Mouse (Mus musculus) E14TG2a.4 (cell line): ENCODE measurements at regions not wholly inside any gene's neighbourhood (a gene's known extent, or its start where the extent isn't known, plus 50 kb on each side); places are given as distances from the start of the nearest gene placed in this dataset.
"Not testable (repeated sequence)": the region's sequence is repeated elsewhere in the genome, so short reads cannot be mapped to it uniquely, and the experiment has no call there.

ENCODE experiments used
- H3K27me3 ChIP-seq: 2 replicates; pipeline ENCODE4 v1.6.1; 2014; ENCODE audit warnings: low read length, control low read depth; ENCODE audit not compliant: insufficient read depth
- H3K36me3 ChIP-seq: 2 replicates; pipeline ENCODE4 v1.6.1; 2014; ENCODE audit warnings: low read length, control low read depth; ENCODE audit not compliant: insufficient read depth
- H3K4me1 ChIP-seq: replicated peaks from 2 replicates; pipeline ENCODE4 v1.6.1; 2014; ENCODE audit warnings: low read depth, low read length, control low read depth
- H3K4me3 ChIP-seq: replicated peaks from 2 replicates; pipeline ENCODE4 v1.5.1; 2014; ENCODE audit warnings: mild to moderate bottlenecking, low read length
- H3K9me3 ChIP-seq: 2 replicates; pipeline ENCODE4 v1.6.1; 2014; ENCODE audit warnings: low read length, control low read depth
- CTCF ChIP-seq: conservative IDR thresholded peaks from 2 replicates; pipeline ENCODE4 v1.5.1; 2014; ENCODE audit warnings: low read length
- NANOG ChIP-seq: IDR thresholded peaks from 2 replicates; pipeline ENCODE4 v1.6.1; 2014; ENCODE audit warnings: borderline replicate concordance, low read length, mixed read lengths
- POU5F1 ChIP-seq: IDR thresholded peaks from 2 replicates; pipeline ENCODE4 v1.6.1; 2014; ENCODE audit warnings: low read length, borderline replicate concordance

DNA sequence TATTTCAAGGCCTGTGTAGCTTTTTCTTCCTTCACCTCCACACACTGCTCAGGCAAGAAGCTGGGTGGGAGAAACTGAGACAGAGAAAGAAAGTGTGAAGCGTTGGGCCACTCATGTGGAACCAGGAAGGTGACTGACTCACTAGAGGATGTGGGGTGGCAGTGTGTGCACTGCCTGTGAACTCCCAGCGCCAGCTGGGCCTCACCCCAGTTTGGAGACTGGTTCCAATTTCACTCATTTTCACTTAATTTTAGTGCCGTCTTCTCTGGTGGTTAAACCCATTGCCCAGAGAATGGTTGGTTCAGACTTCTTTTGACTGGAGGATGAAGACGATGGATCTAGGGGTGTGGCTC, 77.9 kb upstream of the Max start:
- H3K9me3 ChIP-seq: no peaks in the 10 kb centered on the region

DNA sequence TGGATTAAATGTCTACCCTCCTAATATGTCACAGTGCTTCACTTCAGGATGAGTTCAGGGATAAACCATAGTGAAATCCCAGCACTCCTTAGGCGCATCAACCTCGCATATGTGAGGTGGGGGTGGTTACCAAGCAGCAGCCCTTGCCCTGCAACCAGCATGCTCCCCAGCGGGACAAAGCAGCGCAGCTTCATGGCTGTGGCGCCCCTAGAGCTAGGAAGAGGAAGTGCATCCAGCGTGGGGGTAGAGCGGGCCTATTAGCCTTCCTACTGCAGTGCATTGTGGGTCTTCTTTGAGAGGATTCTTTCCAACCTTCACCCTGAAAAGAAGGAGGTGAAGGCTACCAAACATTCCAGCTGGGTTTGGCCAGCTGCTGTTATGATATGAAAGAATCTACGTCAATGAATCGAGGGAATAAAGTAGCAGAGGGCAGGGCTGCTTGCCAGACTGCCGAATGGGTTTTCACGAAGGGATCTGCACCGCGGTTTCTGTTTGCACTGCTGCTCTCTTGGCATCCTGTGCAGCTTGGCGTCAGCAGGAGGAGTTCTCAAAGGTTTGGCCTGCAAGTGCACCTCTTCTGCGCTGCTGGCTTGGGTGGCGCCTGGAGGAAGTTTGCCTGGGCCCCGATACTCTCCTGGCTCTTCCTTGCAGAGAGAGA, 77.4 kb upstream of the Max start:
- H3K27me3 ChIP-seq: no peaks in the 10 kb centered on the region
- H3K4me1 ChIP-seq: peaks cover 23% of the 10 kb centered on the region
- no peaks in the 10 kb centered on the region for H3K36me3 ChIP-seq
- no peaks in the 10 kb centered on the region for H3K9me3 ChIP-seq
- TF ChIP-seq NANOG (no peak), POU5F1 (no peak), CTCF (peak; percentile 99)
- peak overlapping the region; percentile 68 for H3K4me3 ChIP-seq

More for the DNA sequence above, 77.9 kb upstream of the Max start:
- H3K4me3 ChIP-seq: peak overlapping the region; percentile 68
- peaks cover 23% of the 10 kb centered on the region for H3K4me1 ChIP-seq
- no peaks in the 10 kb centered on the region for H3K36me3 ChIP-seq
- TF ChIP-seq CTCF: no peak
- TF ChIP-seq NANOG: no peak
- no peak for TF ChIP-seq POU5F1
- H3K27me3 ChIP-seq: no peaks in the 10 kb centered on the region

DNA sequence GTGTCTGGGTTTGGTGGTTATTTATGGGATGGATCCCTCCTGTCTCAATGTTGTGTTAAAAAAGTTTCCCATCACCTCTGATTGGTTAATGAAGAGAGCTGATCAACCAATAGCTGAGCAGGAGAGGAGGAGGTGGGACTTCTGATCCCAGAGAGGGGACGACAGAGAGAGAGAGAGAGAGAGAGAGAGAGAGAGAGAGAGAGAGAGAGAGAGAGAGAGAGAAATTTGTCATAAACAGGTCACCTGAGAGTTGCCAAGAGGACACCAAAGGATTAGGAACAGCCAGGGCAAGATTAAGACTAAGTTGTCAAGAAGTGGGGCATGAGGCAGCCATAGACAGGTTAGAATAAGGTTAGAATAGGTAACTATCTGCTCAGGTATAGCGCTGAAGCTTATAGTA, 73.7 kb upstream of the Max start:
- H3K9me3 ChIP-seq: no peaks in the 10 kb centered on the region
- TF ChIP-seq CTCF: no peak
- TF ChIP-seq NANOG: no peak
- no peak for TF ChIP-seq POU5F1
- 0 out of 2 replicates have a peak, but pooled peaks cover 2% of the 10 kb centered on the region for H3K27me3 ChIP-seq
- H3K36me3 ChIP-seq: no peaks in the 10 kb centered on the region
- H3K4me3 ChIP-seq: no peak overlapping the region
- peaks cover 12% of the 10 kb centered on the region for H3K4me1 ChIP-seq

DNA sequence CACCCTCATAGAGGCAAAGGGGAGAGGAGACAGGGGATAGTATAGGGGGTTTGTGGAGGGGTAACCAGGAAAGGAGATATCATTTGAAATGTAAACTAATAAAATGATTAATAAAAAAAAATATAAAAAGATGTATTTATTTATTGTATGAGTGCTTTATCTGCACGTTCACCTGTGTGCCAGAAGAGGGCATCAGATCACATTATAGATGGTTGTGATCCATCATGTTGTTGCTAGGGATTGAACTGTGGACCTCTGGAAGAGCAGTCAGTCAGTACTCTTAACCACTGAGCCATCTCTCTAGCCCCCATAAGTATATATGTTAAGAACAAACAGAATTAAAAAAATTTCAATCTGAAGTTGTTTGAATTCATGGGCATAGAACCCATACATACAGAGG, 69.4 kb upstream of the Max start:
- Histone ChIP-seq H3K36me3 (no peaks in the 10 kb centered on the region), H3K27me3 (peaks cover 2% of the 10 kb centered on the region; the same call in 1 of the 2 replicates), H3K4me1 (no peaks in the 10 kb centered on the region), H3K9me3 (no peaks in the 10 kb centered on the region), H3K4me3 (no peak overlapping the region)
- TF ChIP-seq POU5F1 (no peak), CTCF (no peak; the same call in 1 of the 2 replicates), NANOG (no peak)

DNA sequence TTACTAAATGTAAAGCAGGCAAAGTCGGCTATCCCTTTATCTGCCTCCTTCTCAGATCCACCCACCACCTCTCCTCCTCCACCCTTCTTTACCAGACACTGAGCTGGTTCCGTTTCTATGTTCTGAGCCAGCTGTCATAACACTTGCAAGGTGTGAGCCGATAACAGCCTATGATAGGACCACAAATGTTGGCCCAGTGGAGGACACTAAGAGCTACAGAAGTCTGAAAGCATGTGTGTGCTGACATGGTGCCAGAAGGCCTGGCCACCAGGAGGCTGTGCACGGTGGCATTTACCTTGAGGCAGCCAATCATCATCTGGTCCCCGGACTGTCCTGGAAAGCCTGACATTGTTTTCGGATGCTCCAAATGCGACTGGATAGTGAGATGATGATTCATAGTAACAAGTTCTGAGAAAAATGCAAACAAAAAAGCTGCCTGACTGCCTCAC, 63.5 kb upstream of the Max start:
- Histone ChIP-seq H3K36me3 (no peaks in the 10 kb centered on the region), H3K4me1 (no peaks in the 10 kb centered on the region), H3K27me3 (peaks cover 22% of the 10 kb centered on the region), H3K4me3 (no peak overlapping the region), H3K9me3 (no peaks in the 10 kb centered on the region)
- TF ChIP-seq POU5F1 (no peak), NANOG (no peak), CTCF (no peak)

DNA sequence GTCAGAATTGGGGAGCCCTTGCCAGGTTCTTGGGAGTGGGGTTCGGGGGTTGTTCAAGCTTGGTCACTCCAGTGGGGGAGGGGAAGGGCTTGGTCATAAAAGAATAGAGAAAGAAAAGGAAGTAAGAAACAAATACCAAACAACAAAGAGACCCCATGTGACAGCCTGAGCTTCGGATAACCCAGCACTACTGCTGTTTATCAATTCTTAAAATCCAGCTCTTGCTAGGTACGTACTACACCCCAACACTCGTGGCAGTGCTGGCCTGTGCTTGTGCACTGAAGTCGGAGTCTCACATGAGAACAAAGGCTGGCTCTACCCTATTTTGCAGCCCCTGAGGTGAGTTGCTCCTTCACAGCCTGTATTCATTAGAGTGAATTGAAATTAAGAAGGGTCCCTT, 60.5 kb upstream of the Max start:
- TF ChIP-seq CTCF: no peak
- TF ChIP-seq POU5F1: no peak
- no peaks in the 10 kb centered on the region for H3K9me3 ChIP-seq
- peaks cover 25% of the 10 kb centered on the region for H3K27me3 ChIP-seq
- H3K4me1 ChIP-seq: peaks cover 6% of the 10 kb centered on the region; the same call in 1 of the 2 replicates
- no peak overlapping the region for H3K4me3 ChIP-seq
- no peaks in the 10 kb centered on the region for H3K36me3 ChIP-seq

DNA sequence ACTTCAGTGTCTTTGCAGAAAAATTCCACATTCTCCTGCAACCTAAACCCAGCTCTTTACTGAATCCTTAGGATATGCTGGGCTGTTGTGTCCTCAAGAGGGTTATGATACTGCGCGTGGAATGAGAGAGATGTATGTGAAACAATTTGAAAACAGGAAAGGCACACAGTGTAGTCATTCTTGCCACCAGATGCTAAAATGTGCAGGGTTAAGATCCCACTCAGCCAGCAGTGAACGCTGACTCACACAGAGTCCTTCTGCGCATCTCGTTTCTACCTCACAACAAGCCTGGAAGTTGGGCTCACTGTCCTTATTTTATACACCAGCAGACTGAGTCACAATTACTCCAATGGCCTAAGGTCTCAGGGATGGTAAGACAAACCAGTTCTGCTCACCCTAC, 59.9 kb upstream of the Max start:
- Histone ChIP-seq H3K9me3 (no peaks in the 10 kb centered on the region), H3K4me3 (no peak overlapping the region), H3K4me1 (peaks cover 6% of the 10 kb centered on the region; the same call in 1 of the 2 replicates), H3K27me3 (peaks cover 25% of the 10 kb centered on the region), H3K36me3 (no peaks in the 10 kb centered on the region)
- TF ChIP-seq POU5F1 (no peak), NANOG (no peak), CTCF (no peak)

DNA sequence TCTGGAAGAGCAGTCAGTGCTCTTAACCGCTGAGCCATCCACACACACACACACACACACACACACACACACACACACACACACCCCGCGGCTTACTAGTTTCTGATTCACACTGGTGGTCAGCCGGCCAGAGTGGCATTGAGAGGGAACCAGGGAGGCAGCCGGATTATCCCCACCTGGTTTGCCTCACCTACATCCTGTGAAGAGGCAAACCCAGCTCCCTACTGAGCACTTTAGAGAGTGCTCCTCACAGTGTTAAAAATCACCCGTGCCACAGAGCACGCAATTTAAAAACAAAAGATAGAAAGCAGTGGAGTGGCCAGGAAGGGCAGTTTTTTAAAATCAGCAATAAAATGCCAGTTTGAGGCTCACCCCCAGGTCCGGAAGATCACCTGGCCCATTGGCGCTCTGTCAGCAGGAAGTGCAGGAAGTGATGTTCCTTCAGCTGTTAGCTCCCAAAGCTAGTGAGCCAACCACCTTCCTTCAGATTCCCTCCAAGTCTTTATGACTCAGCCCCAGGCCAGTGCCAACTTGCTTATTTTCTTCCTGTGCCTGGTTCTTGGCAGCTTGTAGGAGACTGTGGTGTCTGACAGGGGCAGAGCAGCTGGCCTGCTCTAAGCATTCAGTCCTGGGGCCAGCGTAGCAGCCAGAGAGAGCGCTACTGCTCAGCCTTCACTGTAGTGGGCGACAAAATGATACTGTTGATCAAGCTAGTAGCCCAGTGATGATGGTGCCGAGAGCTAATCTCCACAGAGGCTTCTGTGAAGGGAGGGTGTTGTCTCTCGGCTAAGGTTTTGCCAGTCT, 57.9 kb upstream of the Max start:
- H3K36me3 ChIP-seq: no peaks in the 10 kb centered on the region
- no peak overlapping the region for H3K4me3 ChIP-seq
- no peaks in the 10 kb centered on the region for H3K9me3 ChIP-seq
- H3K4me1 ChIP-seq: peaks cover 6% of the 10 kb centered on the region; the same call in 1 of the 2 replicates
- no peak for TF ChIP-seq CTCF
- no peak for TF ChIP-seq POU5F1
- no peak for TF ChIP-seq NANOG
- H3K27me3 ChIP-seq: peaks cover 18% of the 10 kb centered on the region

DNA sequence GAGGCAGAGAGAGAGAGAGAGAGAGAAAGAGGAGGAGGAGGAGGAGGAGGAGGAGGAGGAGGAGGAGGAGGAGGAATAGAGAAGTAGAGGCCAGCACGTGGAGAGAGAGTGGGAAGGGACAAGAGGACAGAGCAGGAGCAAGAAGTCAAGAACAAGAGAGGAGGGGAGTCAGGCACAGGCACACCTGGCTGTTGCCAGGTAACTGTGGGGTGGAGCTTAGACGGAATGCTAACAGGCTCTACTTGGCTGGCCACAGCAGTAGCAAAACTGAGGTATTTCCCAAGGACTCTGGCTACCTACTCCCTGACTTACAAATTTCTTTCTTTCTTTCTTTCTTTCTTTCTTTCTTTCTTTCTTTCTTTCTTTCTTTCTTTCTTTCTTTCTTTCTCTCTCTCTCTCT, 57.1 kb upstream of the Max start:
- not testable (repeated sequence) for H3K9me3 ChIP-seq, H3K4me3 ChIP-seq, H3K4me1 ChIP-seq, H3K36me3 ChIP-seq
- H3K27me3 ChIP-seq: peaks cover 18% of the 10 kb centered on the region
